Mouse (Mus musculus) frontal cortex, postnatal 14 days (tissue): Measurements from ENCODE around the gene Ubxn2a.
"Not testable (repeated sequence)": the region's sequence is repeated elsewhere in the genome, so short reads cannot be mapped to it uniquely, and the experiment has no call there.

Experiments used
- DNase-seq, 2 experiments: peaks; one replicate each; pipeline ENCODE4 v3.0.0; 2022; ENCODE audit warnings: low spot score in 2 of 2

Gene Ubxn2a

GRCm38 (mm10) chr12:4906951-4907906 lies at the start of gene Ubxn2a:
Ubxn2a (minus strand) TSS chr12:4907705.
- DNase-seq = peak; percentile 83 to 89

GRCm38 (mm10) chr12:4953156-4953555 lies 45.7 kb upstream of the Ubxn2a start:
- DNase-seq = no peak

GRCm38 (mm10) chr12:4952272-4952671 lies 44.8 kb upstream of the Ubxn2a start:
- DNase-seq = no peak

- no peak for DNase-seq
These were observed 23.5 kb upstream of the Ubxn2a start for GRCm38 (mm10) chr12:4930820-4931548.

- DNase-seq = no peak
These were observed 20.7 kb upstream of the Ubxn2a start for GRCm38 (mm10) chr12:4928197-4928596.

GRCm38 (mm10) chr12:4917805-4918591 lies 10.5 kb upstream of the Ubxn2a start:
- peak; percentile 19 to 30 for DNase-seq

- DNase-seq = peak; percentile 92 to 96
These were observed 9.7 kb upstream of the Ubxn2a start, which contains the start of gene Atad2b for GRCm38 (mm10) chr12:4916994-4917804. Atad2b (plus strand) TSS chr12:4917353.

GRCm38 (mm10) chr12:4914944-4915343 lies 7.4 kb upstream of the Ubxn2a start:
- DNase-seq = no peak

- no peak for DNase-seq
These were observed 6.9 kb upstream of the Ubxn2a start for GRCm38 (mm10) chr12:4914441-4914840.

- no peak for DNase-seq
These were observed 4.2 kb upstream of the Ubxn2a start for GRCm38 (mm10) chr12:4911716-4912115.

- not testable (repeated sequence) for DNase-seq
These were observed 3.0 kb upstream of the Ubxn2a start for GRCm38 (mm10) chr12:4910496-4910895.

GRCm38 (mm10) chr12:4908391-4908790 lies 886 bp upstream of the Ubxn2a start:
- DNase-seq = no peak

GRCm38 (mm10) chr12:4906476-4906875 lies 1.0 kb downstream of the Ubxn2a start:
- no peak for DNase-seq

GRCm38 (mm10) chr12:4905946-4906345 lies 1.6 kb downstream of the Ubxn2a start:
- DNase-seq = no peak

- no peak for DNase-seq
These were observed 9.5 kb downstream of the Ubxn2a start for GRCm38 (mm10) chr12:4898024-4898423.

- no peak for DNase-seq
These were observed 17.6 kb downstream of the Ubxn2a start for GRCm38 (mm10) chr12:4889891-4890290.

- no peak for DNase-seq
These were observed 18.3 kb downstream of the Ubxn2a start for GRCm38 (mm10) chr12:4889251-4889650.

GRCm38 (mm10) chr12:4888739-4889138 lies 18.8 kb downstream of the Ubxn2a start:
- no peak for DNase-seq

GRCm38 (mm10) chr12:4886581-4886980 lies 20.9 kb downstream of the Ubxn2a start:
- DNase-seq = not testable (repeated sequence)

GRCm38 (mm10) chr12:4885062-4885461 lies 22.4 kb downstream of the Ubxn2a start:
- DNase-seq = no peak

- no peak for DNase-seq
These were observed 25.4 kb downstream of the Ubxn2a start for GRCm38 (mm10) chr12:4882086-4882485.
